Mouse (Mus musculus) spleen, postnatal 14 days (tissue): ENCODE data around the gene Brk1.
A peak's percentile ranks its signal among the peaks of the same experiment; 100 is the strongest.

Experiments used
- DNase-seq, 2 experiments: peaks; one replicate each; pipeline ENCODE4 v3.0.0; 2021 to 2022; ENCODE audit warnings: low spot score in 2 of 2

The Brk1 gene

GRCm38 (mm10) chr6:113623941-113624751 is 19.6 kb downstream of the Brk1 start, which contains the start of gene Vhl:
Gene Vhl, plus strand, starts transcription at chr6:113623959.
- DNase-seq: peak; percentile 68 to 81

GRCm38 (mm10) chr6:113624989-113625770 is 20.6 kb downstream of the Brk1 start:
- no peak for DNase-seq

- no peak for DNase-seq
Observed at GRCm38 (mm10) chr6:113630322-113630721, 25.8 kb downstream of the Brk1 start.

- no peak for DNase-seq
Observed at GRCm38 (mm10) chr6:113632863-113633262, 28.3 kb downstream of the Brk1 start.

- DNase-seq: peak; percentile 91 to 95
Observed at GRCm38 (mm10) chr6:113638302-113639040, 33.9 kb downstream of the Brk1 start, which contains the start of gene Irak2. Gene Irak2, plus strand, starts transcription at chr6:113638467.

GRCm38 (mm10) chr6:113639201-113639600 is 34.6 kb downstream of the Brk1 start:
- no peak for DNase-seq

GRCm38 (mm10) chr6:113642605-113643004 is 38.0 kb downstream of the Brk1 start:
- no peak for DNase-seq

GRCm38 (mm10) chr6:113643021-113643420 is 38.4 kb downstream of the Brk1 start:
- DNase-seq: no peak

GRCm38 (mm10) chr6:113643967-113644366 is 39.4 kb downstream of the Brk1 start:
- no peak for DNase-seq

GRCm38 (mm10) chr6:113644808-113645207 is 40.2 kb downstream of the Brk1 start:
- DNase-seq: no peak

- DNase-seq: no peak
Observed at GRCm38 (mm10) chr6:113649346-113650196, 45.0 kb downstream of the Brk1 start.

- no peak for DNase-seq
Observed at GRCm38 (mm10) chr6:113650197-113650640, 45.6 kb downstream of the Brk1 start.

GRCm38 (mm10) chr6:113651626-113652025 is 47.1 kb downstream of the Brk1 start:
- DNase-seq: no peak

GRCm38 (mm10) chr6:113653551-113653950 is 49.0 kb downstream of the Brk1 start:
- no peak for DNase-seq

- no peak for DNase-seq
Observed at GRCm38 (mm10) chr6:113654102-113654501, 49.5 kb downstream of the Brk1 start.

GRCm38 (mm10) chr6:113654753-113655397 is 50.3 kb downstream of the Brk1 start:
- no peak for DNase-seq

- DNase-seq: no peak
Observed at GRCm38 (mm10) chr6:113655475-113655874, 50.9 kb downstream of the Brk1 start.

GRCm38 (mm10) chr6:113656847-113657246 is 52.3 kb downstream of the Brk1 start:
- DNase-seq: no peak

GRCm38 (mm10) chr6:113658226-113658625 is 53.7 kb downstream of the Brk1 start:
- DNase-seq: no peak
